Mouse (Mus musculus) cerebellum, adult 2 months (tissue): ENCODE measurements at regions not wholly inside any gene's neighbourhood (a gene's known extent, or its start where the extent isn't known, plus 50 kb on each side); places are given as distances from the start of the nearest gene placed in this dataset.

Experiments used
- CTCF ChIP-seq: fragments of 200-500 bp; IDR thresholded peaks from 2 replicates; pipeline ENCODE4 v1.5.1; 2011; ENCODE audit warnings: low read depth, mild to moderate bottlenecking, control low read depth, low read length, moderate library complexity, borderline replicate concordance; ENCODE audit not compliant: insufficient read depth
- POLR2A ChIP-seq: fragments of 200-500 bp; IDR thresholded peaks from 2 replicates; pipeline ENCODE4 v1.6.1; 2011; ENCODE audit warnings: low read length, control low read depth, borderline replicate concordance; ENCODE audit not compliant: insufficient read depth

GRCm38 (mm10) chr15:85660528-85661392 is 74.0 kb upstream of the Ppara start:
- TF ChIP-seq POLR2A (no peak), CTCF (no peak)
